Mouse (Mus musculus): ENCODE data around the gene Ubqln1.

Gene Ubqln1

DNA sequence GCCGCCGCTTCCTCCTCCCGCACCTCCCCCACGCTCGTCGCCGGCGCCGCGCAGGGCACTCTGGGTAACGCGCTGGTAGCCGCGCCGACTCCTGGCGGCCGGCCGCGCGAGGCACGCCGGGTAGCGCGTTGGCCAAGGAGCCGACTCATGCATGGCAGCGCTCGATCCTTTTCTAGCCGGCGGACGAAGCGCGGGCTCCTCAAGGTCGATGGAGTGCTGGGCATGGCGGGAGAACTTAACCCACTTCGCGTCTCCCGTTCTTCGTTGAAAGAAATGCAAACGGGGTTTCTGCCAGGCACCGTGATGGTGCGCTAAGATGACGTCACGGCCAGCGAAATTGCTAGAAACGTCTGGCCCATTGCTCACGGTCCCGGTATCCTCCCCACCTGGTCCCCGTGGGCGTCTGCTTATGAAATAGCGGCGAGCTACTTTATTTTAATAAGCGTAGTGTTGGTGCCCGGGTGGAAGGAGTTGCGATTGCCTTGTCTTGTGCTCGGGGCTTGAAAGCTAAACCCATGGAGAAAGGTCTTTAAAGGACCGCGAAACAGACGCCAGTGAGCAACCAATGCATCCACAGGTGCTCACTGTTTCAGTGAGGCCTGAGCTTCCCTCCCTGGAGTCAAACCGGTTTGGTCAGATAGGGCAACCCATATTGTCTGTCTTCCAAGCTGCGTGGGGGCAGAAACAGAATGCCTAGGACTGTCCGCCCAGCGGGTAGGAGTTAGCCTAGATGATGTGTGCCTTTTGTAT is at the start of gene Ubqln1:
Gene Ubqln1, minus strand, starts transcription at position 62 of the 750 bp plus-strand sequence.
- peak; percentile 92 to 98 for DNase-seq (ENCODE audit: inconsistent age in 2 of 2, low spot score in 1 of 2)

DNA sequence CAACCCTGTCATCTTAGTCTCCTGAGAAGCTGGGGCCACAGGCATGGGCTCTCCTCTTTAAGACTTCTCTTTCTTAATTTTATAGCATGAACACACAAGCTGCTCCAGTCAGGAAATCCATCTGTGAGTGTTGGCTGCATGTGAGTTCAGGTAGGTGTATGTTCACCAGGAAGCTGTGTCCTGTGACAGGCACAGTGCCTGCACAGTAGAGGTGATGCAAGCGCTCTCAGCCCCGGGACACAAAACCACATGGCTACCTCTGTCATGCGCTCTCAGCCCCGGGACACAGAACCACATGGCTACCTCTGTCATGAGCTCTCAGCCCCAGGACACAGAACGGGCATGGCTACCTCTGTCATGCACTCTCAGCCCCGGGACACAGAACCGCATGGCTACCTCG is 48.1 kb upstream of the Ubqln1 start:
- DNase-seq (ENCODE audit: inconsistent age in 2 of 2, low spot score in 1 of 2) = no peak

DNA sequence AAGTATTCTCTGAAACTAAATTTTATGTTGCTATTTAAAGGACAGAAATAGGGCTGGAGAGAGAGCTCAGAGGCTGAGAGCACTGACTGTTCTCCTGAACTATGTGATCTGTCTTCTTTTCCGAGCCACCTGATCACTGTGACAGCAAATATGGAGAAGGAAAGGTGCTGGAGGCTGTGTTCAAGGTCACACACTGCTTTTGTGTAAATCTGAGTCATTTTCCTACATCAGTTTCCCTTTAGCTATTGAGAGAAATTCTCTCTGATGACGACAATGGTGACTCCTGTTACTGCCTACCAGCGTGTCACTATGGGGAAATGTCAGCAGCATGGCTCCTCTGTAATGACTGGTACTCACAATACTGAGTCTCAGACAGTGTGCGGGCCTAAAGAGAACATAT is 46.2 kb upstream of the Ubqln1 start:
- DNase-seq (ENCODE audit: inconsistent age in 2 of 2, low spot score in 1 of 2) = peak; percentile 58 to 62

DNA sequence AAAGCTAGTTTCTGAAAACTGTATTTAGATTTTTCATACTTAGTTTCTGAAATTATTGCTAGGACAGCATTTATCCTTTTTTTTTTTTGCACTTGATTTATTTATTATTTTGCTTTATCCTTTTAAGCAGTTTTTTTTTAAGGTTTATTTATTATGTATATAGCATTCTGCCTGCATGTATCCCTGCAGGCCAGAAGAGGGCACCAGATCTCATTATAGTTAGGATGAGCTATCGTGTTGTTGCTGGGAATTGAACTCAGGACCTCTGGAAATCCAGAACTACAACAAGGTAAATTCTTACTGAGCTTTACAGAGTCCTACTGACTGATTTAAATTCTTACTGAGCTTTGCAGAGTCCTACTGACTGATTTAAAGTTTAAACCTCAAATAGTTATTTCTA is 37.8 kb upstream of the Ubqln1 start:
- DNase-seq (ENCODE audit: inconsistent age in 2 of 2, low spot score in 1 of 2) = no peak

DNA sequence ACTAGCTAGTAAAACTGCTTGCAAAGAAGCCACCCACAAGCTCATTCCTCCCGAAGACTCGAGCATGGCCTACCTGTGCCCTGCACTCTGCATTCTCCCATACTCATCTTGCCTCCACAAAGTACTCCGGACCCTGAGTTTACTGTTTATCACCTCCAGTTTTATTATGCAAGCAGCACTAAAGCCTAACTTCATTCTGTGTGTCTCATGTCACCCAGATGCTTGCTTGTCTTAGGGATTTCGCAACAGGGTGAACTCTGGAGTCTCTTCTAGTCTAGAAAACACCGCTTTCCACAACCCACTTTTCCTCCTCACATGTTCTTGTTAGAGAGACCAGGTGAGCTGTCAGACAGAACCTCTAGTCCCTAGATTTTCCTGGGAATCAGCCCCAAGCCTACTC is 33.5 kb upstream of the Ubqln1 start:
- DNase-seq (ENCODE audit: inconsistent age in 2 of 2, low spot score in 1 of 2) = no peak

DNA sequence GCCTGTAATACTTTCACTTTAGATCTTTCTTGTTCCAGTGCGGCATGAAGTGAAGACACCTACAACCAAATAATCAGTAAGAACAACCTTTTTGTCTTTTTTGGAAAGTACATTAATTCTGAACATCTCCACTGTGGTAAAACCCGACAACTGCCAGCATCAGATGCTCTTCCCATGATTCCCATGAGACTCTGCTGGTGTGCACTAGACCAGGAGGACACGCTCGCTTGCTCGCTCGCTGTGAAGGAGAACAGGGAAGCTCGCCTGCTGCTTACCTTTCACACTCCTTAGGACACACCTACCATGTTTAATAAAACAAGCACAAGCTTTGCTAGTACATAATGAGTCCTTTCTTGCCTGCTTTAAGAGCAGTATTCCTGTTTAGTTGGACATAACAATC is 21.1 kb upstream of the Ubqln1 start:
- DNase-seq (ENCODE audit: inconsistent age in 2 of 2, low spot score in 1 of 2) = no peak

DNA sequence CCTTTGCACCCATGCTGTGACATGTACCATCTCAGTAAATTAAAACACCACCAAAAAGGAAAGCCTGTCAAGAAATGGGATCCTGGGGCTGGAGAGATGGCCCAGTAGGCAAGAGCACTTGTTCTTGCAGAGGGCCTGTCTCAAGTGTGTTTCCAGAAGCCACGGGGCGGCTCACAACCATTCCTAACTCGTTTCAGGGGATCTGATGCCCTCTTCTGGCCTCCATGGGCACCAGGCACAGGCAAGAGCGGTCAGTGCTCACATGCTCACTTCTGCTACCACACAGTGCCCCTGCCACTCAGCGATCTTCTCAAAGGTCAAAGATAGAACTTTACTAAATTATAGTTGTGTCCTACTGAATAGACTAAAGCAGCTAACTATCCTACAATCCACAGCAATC is 17.2 kb upstream of the Ubqln1 start:
- DNase-seq (ENCODE audit: inconsistent age in 2 of 2, low spot score in 1 of 2) = peak; percentile 50 to 81

DNA sequence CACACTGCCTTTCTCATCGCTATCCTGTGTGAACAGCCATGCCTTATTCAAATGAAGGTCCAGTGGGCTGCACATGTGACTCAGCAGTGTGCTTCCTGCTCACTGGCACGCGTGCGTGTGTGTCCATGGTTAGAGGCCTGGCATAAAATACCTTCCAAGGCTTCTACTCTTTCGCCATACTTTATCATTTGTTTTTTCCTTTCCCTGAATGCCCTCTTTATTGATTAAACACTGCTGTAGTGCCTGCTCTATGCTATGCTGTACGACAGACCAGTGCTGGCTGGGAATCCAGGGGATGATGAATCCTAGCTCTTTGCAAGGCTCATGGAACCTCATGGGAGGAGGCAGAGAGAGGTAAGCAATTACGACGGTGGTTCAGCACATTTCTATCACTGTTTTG is 16.6 kb upstream of the Ubqln1 start:
- no peak for DNase-seq (ENCODE audit: inconsistent age in 2 of 2, low spot score in 1 of 2)

DNA sequence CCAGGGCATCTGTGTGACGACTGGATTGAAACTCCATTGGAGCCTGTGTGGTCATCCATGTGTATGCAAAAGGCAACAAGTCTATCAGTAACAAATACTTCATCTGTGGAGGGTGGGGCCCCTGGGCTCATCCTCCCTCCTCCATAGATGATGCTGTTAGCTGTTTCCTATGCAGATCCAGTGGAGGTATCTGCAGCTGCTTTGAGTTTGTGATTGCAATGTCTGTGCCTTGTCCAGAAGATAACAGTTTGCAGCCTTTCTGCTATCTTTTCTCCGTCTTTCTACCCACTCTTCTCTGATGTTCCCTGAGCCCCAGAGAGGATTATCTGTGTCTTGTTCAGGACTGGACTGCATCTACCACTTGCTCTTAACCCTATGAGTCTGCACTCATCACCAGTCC is 13.2 kb upstream of the Ubqln1 start:
- DNase-seq (ENCODE audit: inconsistent age in 2 of 2, low spot score in 1 of 2) = no peak

DNA sequence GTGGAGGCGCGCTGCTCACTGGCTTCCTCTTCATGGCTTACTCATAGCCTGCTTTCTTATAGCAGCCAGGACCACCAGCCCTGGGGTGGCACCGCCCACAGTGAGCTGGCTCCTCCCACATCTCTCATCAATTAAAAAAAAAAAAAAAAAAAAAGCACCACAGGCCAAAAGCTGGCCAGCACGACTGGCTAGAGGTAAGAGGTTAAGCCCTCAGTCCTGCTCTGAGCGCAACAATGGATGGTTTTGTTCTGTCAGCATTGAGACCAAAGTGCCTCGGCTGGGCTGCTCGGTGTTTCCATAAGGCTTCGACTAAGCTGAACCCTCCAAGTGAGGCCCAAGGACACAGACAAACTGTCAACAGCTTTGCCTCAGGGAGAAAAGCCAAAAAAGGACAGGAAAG is 10.2 kb upstream of the Ubqln1 start:
- no peak for DNase-seq (ENCODE audit: inconsistent age in 2 of 2, low spot score in 1 of 2)

DNA sequence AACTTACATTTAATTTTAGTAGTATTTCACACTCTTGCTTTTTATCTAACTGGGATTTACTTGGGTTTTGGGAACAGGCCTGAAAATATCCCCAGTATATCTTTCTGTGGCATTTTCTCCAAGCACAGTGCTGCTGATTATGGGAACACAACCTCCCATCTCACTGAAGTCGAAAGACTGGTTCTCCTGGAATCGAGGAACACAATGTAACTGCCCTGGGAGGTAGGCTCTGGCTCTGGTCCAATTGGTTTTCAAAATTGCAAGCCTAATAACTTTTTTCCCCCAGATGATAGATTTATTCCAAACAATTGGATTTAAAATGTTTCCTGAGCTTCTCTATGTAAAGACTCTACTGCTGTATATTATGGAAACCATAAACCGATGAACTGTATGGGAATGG is 4.8 kb upstream of the Ubqln1 start:
- DNase-seq (ENCODE audit: inconsistent age in 2 of 2, low spot score in 1 of 2) = no peak

DNA sequence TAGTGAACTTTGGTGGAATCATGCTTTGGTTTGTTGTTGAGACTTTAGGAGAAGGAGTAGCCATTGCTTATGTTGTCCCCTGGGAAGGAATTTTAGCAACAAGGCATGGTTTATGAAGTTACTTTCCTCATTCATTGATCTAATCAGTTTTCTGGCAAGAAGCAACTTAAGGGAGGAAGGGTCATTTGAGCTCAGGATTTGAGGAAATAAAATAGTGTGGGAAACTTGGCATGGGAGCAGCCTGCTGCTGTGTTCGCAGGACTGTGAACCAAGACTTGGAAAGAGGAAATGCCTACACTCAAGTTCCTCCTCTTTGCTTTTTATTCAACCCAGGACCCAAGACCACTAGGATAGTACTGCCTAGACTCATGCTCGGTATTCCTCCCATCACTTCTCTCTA is 2.1 kb upstream of the Ubqln1 start:
- no peak for DNase-seq (ENCODE audit: inconsistent age in 2 of 2, low spot score in 1 of 2)

DNA sequence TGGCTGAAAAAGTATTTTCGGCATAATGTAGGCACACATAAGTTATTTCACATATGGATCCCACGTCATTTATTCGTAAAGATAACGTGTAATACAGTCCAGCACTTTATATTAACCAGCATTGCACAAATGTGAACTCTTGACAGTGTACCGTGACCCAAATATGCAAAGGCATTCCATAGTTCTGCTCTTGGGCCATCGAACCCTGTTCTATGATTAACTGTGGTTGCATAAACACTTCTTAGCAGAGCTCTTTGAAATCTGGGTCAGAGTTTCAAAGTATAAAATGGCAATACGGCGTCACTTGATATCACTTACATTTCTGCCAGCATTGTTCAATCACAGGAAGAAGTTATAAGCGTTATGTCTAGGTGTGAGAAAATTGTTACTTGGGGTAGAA is 942 bp upstream of the Ubqln1 start:
- no peak for DNase-seq (ENCODE audit: inconsistent age in 2 of 2, low spot score in 1 of 2)

DNA sequence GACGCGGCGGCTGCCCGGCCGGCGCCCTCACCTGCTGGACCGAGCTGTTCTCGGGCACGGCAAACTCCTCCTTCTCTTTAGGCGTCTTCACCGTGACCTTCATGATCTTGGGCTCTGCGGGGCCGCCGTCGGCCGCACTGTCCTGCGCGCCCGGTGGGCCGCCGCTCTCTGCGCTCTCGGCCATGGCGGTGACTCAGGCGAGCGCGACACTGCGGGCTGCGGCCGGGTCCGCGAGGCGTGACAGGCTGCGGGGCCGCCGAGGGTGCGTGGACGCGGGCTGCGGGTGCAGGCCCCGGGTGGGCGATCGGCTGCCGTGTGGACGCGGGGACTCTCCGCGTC is 231 bp downstream of the Ubqln1 start:
- DNase-seq (ENCODE audit: inconsistent age in 2 of 2, low spot score in 1 of 2) = no peak

DNA sequence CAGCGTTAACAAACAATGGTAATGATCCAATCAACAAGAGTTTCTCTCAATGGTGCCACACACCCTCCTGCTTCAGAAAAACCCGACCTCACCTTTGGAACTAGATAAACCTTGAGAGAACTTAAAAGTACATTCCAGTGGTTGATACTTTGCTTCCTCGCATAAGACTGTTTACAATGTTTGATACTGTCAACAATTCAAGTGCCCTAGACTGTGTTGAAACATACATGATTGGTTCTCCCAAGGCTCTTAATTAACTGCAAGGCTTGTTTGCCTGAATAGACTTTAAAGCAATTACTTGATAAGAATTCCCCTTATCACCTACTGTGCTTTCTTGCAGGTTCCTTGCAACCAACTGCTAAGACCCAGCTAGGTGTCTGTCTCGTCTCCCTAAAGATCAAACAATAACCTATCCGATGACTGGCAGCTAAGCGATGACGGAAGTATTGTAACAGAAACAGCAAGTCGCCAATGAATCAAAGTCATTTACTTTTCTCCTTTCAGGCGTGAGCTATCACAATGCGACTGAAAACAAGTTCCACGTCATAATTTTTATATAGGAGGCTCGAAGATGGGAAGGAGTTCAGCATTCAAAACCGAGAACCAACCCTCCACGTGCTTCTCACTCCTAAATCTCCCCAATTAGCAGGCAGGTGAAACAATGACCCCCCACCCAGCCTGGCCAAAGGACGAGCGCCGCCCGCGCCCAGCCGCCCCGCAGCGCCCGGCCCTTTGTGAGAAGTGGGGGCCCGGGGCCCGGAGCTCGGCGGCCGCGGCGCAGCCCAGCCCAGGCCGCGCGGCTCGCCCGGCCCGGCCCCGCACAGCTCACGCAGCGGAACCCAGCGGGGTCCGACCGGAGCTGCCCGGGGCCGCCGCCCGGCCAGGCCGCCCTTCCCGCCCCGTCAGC is 854 bp downstream of the Ubqln1 start:
- peak in 1 of 2 experiments; percentile 67 for DNase-seq (ENCODE audit: inconsistent age in 2 of 2, low spot score in 1 of 2)

DNA sequence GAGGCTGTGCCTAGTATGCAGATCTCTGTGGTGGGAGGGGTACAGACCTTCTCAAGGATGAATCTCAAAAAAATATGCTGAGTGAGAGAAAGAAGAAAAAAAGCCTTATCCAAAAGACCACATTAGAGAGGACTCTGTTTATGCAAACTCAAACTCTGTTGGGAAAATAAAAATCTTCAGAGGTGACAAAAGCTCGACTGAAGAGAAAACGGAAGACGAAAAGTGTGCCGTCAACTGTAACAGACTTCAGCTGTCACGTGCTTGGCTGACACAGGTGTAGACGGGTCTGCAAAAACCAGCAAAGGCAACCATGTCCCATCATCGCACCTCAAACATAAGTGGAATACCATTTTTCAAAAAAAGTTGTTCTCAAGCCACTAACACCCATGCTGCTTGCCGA is 1.7 kb downstream of the Ubqln1 start:
- no peak for DNase-seq (ENCODE audit: inconsistent age in 2 of 2, low spot score in 1 of 2)

DNA sequence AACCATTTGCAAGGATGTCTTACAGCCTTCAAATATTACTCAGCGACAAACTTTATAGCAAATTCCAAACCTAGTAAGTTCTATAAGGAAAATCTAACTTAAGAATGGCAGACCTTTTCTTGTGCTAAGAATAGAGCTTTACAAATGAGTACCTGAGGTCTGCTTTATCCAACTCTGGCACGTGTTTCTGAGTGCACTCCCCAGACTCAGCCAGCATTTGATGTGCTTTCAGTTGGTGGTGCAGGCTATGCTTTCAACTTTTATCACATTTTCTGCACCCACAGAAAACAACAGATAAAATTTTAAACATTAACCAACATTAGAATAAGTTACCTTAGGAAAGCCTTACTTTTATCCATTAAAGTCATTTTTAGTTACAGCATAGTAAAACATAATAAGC is 2.9 kb downstream of the Ubqln1 start:
- DNase-seq (ENCODE audit: inconsistent age in 2 of 2, low spot score in 1 of 2) = no peak

DNA sequence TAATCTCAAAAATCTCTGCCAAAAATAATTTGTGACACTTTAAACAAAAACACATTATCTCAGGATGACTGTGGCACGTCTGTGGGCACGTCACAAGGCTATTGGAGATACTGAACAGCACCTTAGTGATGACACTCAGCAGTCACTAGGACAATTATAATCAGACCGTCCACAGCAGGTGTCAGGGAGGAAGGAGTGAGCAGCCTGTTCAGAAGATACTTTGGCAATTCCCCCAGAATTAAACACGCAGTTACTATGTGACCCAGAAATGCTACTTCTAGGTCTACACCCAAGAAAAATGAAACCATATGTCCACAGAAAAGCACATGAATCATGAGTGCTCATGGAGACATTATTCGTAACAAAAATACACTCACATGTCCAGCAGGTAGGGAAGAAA is 5.0 kb downstream of the Ubqln1 start:
- DNase-seq (ENCODE audit: inconsistent age in 2 of 2, low spot score in 1 of 2) = no peak

DNA sequence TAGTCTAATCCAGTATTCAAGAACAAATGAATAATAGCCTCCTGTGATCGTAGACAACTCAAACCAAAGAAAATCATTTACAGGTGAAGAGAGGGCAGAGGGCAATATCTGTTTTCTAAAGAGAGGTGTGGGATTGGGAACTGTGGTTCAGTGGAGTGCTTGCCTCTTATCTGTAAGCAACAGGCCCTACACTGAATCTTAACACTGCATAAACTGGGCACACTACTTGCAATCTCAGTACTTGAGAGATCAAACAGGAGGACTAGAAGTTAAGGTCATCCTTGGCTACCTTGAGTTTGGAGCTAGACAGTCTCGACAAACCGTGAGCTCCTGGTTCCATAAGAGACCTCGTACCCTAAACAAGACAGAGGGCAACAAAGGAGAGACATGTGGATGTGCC is 9.4 kb downstream of the Ubqln1 start:
- DNase-seq (ENCODE audit: inconsistent age in 2 of 2, low spot score in 1 of 2) = no peak

DNA sequence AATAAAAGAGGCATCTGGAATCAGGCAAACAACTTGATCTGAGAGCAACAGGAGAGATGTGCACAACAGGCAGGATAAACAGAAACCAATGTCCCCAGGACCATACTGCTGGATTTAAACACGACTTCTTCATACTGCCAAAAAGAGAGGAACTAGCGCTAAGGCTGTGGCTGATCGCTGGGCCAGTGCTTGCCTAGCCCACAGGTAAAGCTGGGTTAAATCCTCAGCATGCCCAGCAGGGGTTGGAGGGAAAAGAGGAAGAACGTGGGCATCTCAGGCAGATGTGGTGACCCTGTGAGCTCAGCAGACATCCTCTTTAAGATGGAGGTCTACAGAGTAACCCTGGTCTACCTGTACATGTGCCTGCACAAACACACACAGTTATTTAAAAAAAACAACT is 10.5 kb downstream of the Ubqln1 start:
- no peak for DNase-seq (ENCODE audit: inconsistent age in 2 of 2, low spot score in 1 of 2)

DNA sequence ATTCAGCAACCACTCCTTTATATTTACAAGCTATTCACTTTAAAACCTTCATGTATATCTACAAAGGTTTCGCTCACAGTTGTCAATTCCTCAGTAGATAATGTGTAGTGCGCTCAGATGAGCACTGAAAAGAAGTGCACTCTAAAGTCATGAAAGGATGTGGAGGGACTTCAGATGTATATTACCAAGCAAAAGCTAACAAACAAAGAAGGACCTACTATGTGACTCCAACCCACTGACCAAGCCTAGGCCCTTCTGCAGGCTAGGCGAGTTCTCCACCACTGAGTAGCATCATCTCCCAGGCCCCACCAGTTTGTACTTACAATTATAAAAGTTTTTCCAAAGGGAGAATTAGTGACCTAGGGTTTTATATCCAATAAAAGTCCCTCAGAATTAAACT is 11.3 kb downstream of the Ubqln1 start:
- no peak for DNase-seq (ENCODE audit: inconsistent age in 2 of 2, low spot score in 1 of 2)

DNA sequence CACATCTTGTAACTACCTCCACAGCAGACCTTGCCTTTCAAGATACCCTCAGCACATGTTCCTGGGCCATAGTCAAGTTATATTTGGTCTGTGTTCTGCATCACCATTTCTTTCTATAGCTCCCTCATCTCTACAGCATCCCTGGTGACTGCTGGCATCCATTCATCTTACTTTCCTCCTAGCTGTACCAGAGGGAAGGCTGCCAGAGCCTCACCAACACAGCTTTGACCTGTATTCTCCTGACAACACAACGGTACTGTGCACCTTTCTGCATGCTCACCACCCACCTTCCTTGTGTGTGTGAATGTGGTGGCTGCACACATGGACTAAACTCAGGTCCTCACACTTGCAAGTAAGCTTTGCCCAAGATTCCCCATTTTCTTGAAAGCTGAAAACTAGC is 12.6 kb downstream of the Ubqln1 start:
- no peak for DNase-seq (ENCODE audit: inconsistent age in 2 of 2, low spot score in 1 of 2)

DNA sequence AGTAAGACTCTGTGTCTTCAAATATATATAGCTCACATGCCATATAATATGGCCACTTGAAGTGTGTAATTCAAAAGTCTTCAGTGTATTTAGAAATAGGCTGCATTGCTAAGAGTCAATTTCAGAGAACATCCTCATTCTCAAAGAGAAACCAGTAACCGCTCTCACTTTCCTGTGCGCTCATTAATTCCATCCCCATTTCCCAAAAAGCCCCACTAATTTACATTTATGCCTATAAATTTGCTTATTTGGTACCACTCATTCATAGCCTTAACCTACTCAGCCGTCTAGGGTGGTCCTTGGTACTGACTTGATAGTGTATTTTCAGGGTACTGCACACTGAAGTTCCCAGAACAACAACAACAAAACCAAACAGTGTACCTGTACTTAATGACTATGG is 13.5 kb downstream of the Ubqln1 start:
- no peak for DNase-seq (ENCODE audit: inconsistent age in 2 of 2, low spot score in 1 of 2)
